Mouse (Mus musculus) small intestine, adult 2 months (tissue): ENCODE measurements at regions not wholly inside any gene's neighbourhood (a gene's known extent, or its start where the extent isn't known, plus 50 kb on each side); places are given as distances from the start of the nearest gene placed in this dataset.

ENCODE experiments used
- CTCF ChIP-seq: fragments of 200-500 bp; IDR thresholded peaks from 2 replicates; pipeline ENCODE4 v1.5.1; 2012; ENCODE audit warnings: low read depth, mild to moderate bottlenecking, control low read depth, inconsistent platforms, low read length, moderate library complexity, mixed read lengths; ENCODE audit not compliant: insufficient replicate concordance, insufficient read length; ENCODE audit errors: extremely low read depth
- POLR2A ChIP-seq: fragments of 200-500 bp; IDR thresholded peaks from 2 replicates; pipeline ENCODE4 v1.6.1; 2012; ENCODE audit warnings: low read depth, mild to moderate bottlenecking, control low read depth, inconsistent platforms, low read length, moderate library complexity

- no peak for TF ChIP-seq CTCF
- no peak for TF ChIP-seq POLR2A
Measured at GRCm38 (mm10) chr3:83416536-83416935, 288.8 kb downstream of the Dchs2 start.
